Mouse (Mus musculus) liver, embryonic 15.5 days (tissue): ENCODE results near the gene Slc2a13. TPM values are rescaled to one million over a fixed set of nuclear protein-coding genes. Genes with fewer than 3 reads are reported as not detected.

Source experiments
- ATAC-seq: fragments of 200-750 bp; cut with Nextera tagmentation; 2 replicates; pipeline ENCODE4 v1.8.0; 2017; ENCODE audit warnings: moderate number of reproducible peaks, mild to moderate bottlenecking, moderate library complexity; ENCODE audit not compliant: insufficient read depth
- H3K27ac ChIP-seq: fragments of 300-500 bp; sonication (generic); replicated peaks from 2 replicates; pipeline ENCODE4 v1.5.1; 2015; ENCODE audit warnings: mild to moderate bottlenecking, inconsistent platforms
- H3K27me3 ChIP-seq: fragments of 300-500 bp; sonication (generic); 2 replicates; pipeline ENCODE4 v1.6.1; 2015; ENCODE audit warnings: mild to moderate bottlenecking, inconsistent platforms
- H3K36me3 ChIP-seq: fragments of 300-500 bp; sonication (generic); replicated peaks from 2 replicates; pipeline ENCODE4 v1.6.1; 2015; ENCODE audit warnings: moderate library complexity, mild to moderate bottlenecking, inconsistent platforms
- H3K4me1 ChIP-seq: fragments of 300-500 bp; sonication (generic); replicated peaks from 2 replicates; pipeline ENCODE4 v1.6.1; 2015; ENCODE audit warnings: inconsistent platforms
- H3K4me2 ChIP-seq: fragments of 300-500 bp; sonication (generic); 2 replicates; pipeline ENCODE4 v1.6.1; 2015; ENCODE audit warnings: moderate library complexity, mild to moderate bottlenecking, inconsistent platforms
- H3K4me3 ChIP-seq: fragments of 300-500 bp; sonication (generic); replicated peaks from 2 replicates; pipeline ENCODE4 v1.5.1; 2015; ENCODE audit warnings: mild to moderate bottlenecking, inconsistent platforms
- H3K9ac ChIP-seq: fragments of 300-500 bp; sonication (generic); 2 replicates; pipeline ENCODE4 v1.6.1; 2015; ENCODE audit warnings: moderate library complexity, mild to moderate bottlenecking, inconsistent platforms
- H3K9me3 ChIP-seq: fragments of 300-500 bp; sonication (generic); replicated peaks from 2 replicates; pipeline ENCODE4 v1.6.1; 2016; ENCODE audit warnings: inconsistent platforms
- WGBS: fragments of 180-500 bp; shearing (Covaris S2); methylation state at CpG from one replicate; pipeline ENCODE4 v1.1.7; 2015; ENCODE audit warnings: mixed read lengths; ENCODE audit not compliant: insufficient replicate concordance; 5-methylcytosine and 5-hydroxymethylcytosine counted together
- polyA plus RNA-seq: library from polyadenylated mRNA; unstranded; fragments of >200 nt; fragmentation: Nextera tagmentation; extraction: Ambion mirVana; gene quantifications from 2 replicates; pipeline ENCODE4 v1.2.1, GENCODE M21; 2015

Slc2a13 gene
- polyA plus RNA-seq, 1 experiment from 2014 or later: 0.08 TPM

- Histone ChIP-seq H3K27ac (no peak overlapping the region), H3K27me3 (no peaks in the 10 kb centered on the region), H3K9me3 (no peaks in the 10 kb centered on the region), H3K4me1 (no peaks in the 10 kb centered on the region), H3K9ac (no peak overlapping the region), H3K4me3 (no peak overlapping the region), H3K36me3 (no peaks in the 10 kb centered on the region), H3K4me2 (no peak overlapping the region)
- ATAC-seq: no peak
- 50% methylated on average over 4 of the region's 4 CpGs for WGBS
Measured at GRCm38 (mm10) chr15:91316964-91317363, 256.1 kb downstream of the Slc2a13 start.

GRCm38 (mm10) chr15:91314402-91315318 is 258.4 kb downstream of the Slc2a13 start:
- H3K27me3 ChIP-seq: no peaks in the 10 kb centered on the region
- no peak overlapping the region for H3K4me2 ChIP-seq
- no peak overlapping the region for H3K9ac ChIP-seq
- no peaks in the 10 kb centered on the region for H3K4me1 ChIP-seq
- no peaks in the 10 kb centered on the region for H3K9me3 ChIP-seq
- H3K4me3 ChIP-seq: no peak overlapping the region
- H3K27ac ChIP-seq: no peak overlapping the region
- 73% methylated on average over 19 of the region's 19 CpGs for WGBS
- H3K36me3 ChIP-seq: no peaks in the 10 kb centered on the region
- ATAC-seq: no peak

- H3K27ac ChIP-seq: no peak overlapping the region
- H3K27me3 ChIP-seq: no peaks in the 10 kb centered on the region
- no peaks in the 10 kb centered on the region for H3K4me1 ChIP-seq
- 27% methylated on average over 7 of the region's 7 CpGs for WGBS
- H3K4me3 ChIP-seq: no peak overlapping the region
- H3K4me2 ChIP-seq: no peak overlapping the region
- no peak for ATAC-seq
- H3K36me3 ChIP-seq: no peaks in the 10 kb centered on the region
- no peak overlapping the region for H3K9ac ChIP-seq
- no peaks in the 10 kb centered on the region for H3K9me3 ChIP-seq
Measured at GRCm38 (mm10) chr15:91304296-91304852, 268.7 kb downstream of the Slc2a13 start.

GRCm38 (mm10) chr15:91301366-91301765 is 271.7 kb downstream of the Slc2a13 start:
- Histone ChIP-seq H3K4me2 (no peak overlapping the region), H3K36me3 (no peaks in the 10 kb centered on the region), H3K4me1 (no peaks in the 10 kb centered on the region), H3K27me3 (no peaks in the 10 kb centered on the region), H3K4me3 (no peak overlapping the region), H3K9me3 (no peaks in the 10 kb centered on the region), H3K27ac (no peak overlapping the region), H3K9ac (no peak overlapping the region)
- WGBS: 11% methylated on average over 3 of the region's 3 CpGs
- ATAC-seq: no peak

GRCm38 (mm10) chr15:91299319-91299835 is 273.7 kb downstream of the Slc2a13 start:
- H3K27ac ChIP-seq: no peak overlapping the region

GRCm38 (mm10) chr15:91283418-91283817 is 289.6 kb downstream of the Slc2a13 start:
- no peak overlapping the region for H3K9ac ChIP-seq
- no peak for ATAC-seq
- no peaks in the 10 kb centered on the region for H3K9me3 ChIP-seq
- no peak overlapping the region for H3K4me3 ChIP-seq
- no peak overlapping the region for H3K27ac ChIP-seq
- no peaks in the 10 kb centered on the region for H3K36me3 ChIP-seq
- H3K4me2 ChIP-seq: no peak overlapping the region
- no peaks in the 10 kb centered on the region for H3K4me1 ChIP-seq
- no peaks in the 10 kb centered on the region for H3K27me3 ChIP-seq
- 50% methylated on average over 3 of the region's 3 CpGs for WGBS

More at GRCm38 (mm10) chr15:91299319-91299835, 273.7 kb downstream of the Slc2a13 start:
- WGBS: 75% methylated on average over 11 of the region's 11 CpGs
- ATAC-seq: no peak
- Histone ChIP-seq H3K4me3 (no peak overlapping the region), H3K4me1 (no peaks in the 10 kb centered on the region), H3K9ac (no peak overlapping the region), H3K9me3 (no peaks in the 10 kb centered on the region), H3K27me3 (no peaks in the 10 kb centered on the region), H3K4me2 (no peak overlapping the region), H3K36me3 (no peaks in the 10 kb centered on the region)

- Histone ChIP-seq H3K27ac (no peak overlapping the region), H3K4me2 (no peak overlapping the region), H3K4me1 (no peaks in the 10 kb centered on the region), H3K36me3 (no peaks in the 10 kb centered on the region), H3K9ac (no peak overlapping the region), H3K27me3 (no peaks in the 10 kb centered on the region), H3K9me3 (no peaks in the 10 kb centered on the region), H3K4me3 (no peak overlapping the region)
- no peak for ATAC-seq
- 70% methylated on average over 7 of the region's 7 CpGs for WGBS
Measured at GRCm38 (mm10) chr15:91282822-91283221, 290.2 kb downstream of the Slc2a13 start.

GRCm38 (mm10) chr15:91281521-91281920 is 291.5 kb downstream of the Slc2a13 start:
- H3K27ac ChIP-seq: no peak overlapping the region
- H3K4me3 ChIP-seq: no peak overlapping the region
- 70% methylated on average over 5 of the region's 5 CpGs for WGBS
- H3K9ac ChIP-seq: no peak overlapping the region
- H3K9me3 ChIP-seq: no peaks in the 10 kb centered on the region
- no peaks in the 10 kb centered on the region for H3K27me3 ChIP-seq
- no peaks in the 10 kb centered on the region for H3K36me3 ChIP-seq
- no peaks in the 10 kb centered on the region for H3K4me1 ChIP-seq
- no peak overlapping the region for H3K4me2 ChIP-seq
- ATAC-seq: no peak

- Histone ChIP-seq H3K9me3 (no peaks in the 10 kb centered on the region), H3K4me2 (no peak overlapping the region), H3K4me3 (no peak overlapping the region), H3K9ac (no peak overlapping the region), H3K36me3 (no peaks in the 10 kb centered on the region), H3K4me1 (no peaks in the 10 kb centered on the region), H3K27ac (no peak overlapping the region), H3K27me3 (no peaks in the 10 kb centered on the region)
- WGBS: 72% methylated on average over 5 of the region's 5 CpGs
- ATAC-seq: no peak
Measured at GRCm38 (mm10) chr15:91279571-91279970, 293.5 kb downstream of the Slc2a13 start.

- Histone ChIP-seq H3K9ac (no peak overlapping the region), H3K4me1 (no peaks in the 10 kb centered on the region), H3K36me3 (no peaks in the 10 kb centered on the region), H3K27me3 (no peaks in the 10 kb centered on the region), H3K9me3 (no peaks in the 10 kb centered on the region), H3K4me3 (no peak overlapping the region), H3K4me2 (no peak overlapping the region), H3K27ac (no peak overlapping the region)
- no peak for ATAC-seq
- WGBS: 48% methylated on average over 3 of the region's 3 CpGs
Measured at GRCm38 (mm10) chr15:91275961-91276360, 297.1 kb downstream of the Slc2a13 start.

- Histone ChIP-seq H3K27ac (no peak overlapping the region), H3K4me2 (no peak overlapping the region), H3K4me1 (no peaks in the 10 kb centered on the region), H3K4me3 (no peak overlapping the region), H3K9ac (no peak overlapping the region), H3K9me3 (no peaks in the 10 kb centered on the region), H3K36me3 (no peaks in the 10 kb centered on the region), H3K27me3 (no peaks in the 10 kb centered on the region)
- no peak for ATAC-seq
- WGBS: 66% methylated on average over 4 of the region's 4 CpGs
Measured at GRCm38 (mm10) chr15:91268532-91268931, 304.5 kb downstream of the Slc2a13 start.
